Mouse (Mus musculus): ENCODE measurements around the gene Creb3l4.
"Not testable (repeated sequence)": the region's sequence is repeated elsewhere in the genome, so short reads cannot be mapped to it uniquely, and the experiment has no call there.

Creb3l4 gene

GRCm38 (mm10) chr3:90242984-90243775 is at the start of gene Creb3l4:
Gene Creb3l4, minus strand, starts transcription at chr3:90243512.
- DNase-seq (ENCODE audit: extremely low read depth, low read depth): no peak

GRCm38 (mm10) chr3:90292345-90293275 is 49.3 kb upstream of the Creb3l4 start, which contains the start of gene Gatad2b:
Gene Gatad2b, plus strand, starts transcription at chr3:90293178.
- DNase-seq (ENCODE audit: extremely low read depth, low read depth): peak; percentile 100

GRCm38 (mm10) chr3:90291982-90292344 is 48.7 kb upstream of the Creb3l4 start:
- DNase-seq (ENCODE audit: extremely low read depth, low read depth): no peak

- DNase-seq (ENCODE audit: extremely low read depth, low read depth): no peak
Observed at GRCm38 (mm10) chr3:90290602-90291001, 47.3 kb upstream of the Creb3l4 start.

- not testable (repeated sequence) for DNase-seq (ENCODE audit: extremely low read depth, low read depth)
Observed at GRCm38 (mm10) chr3:90289403-90289802, 46.1 kb upstream of the Creb3l4 start.

- DNase-seq (ENCODE audit: extremely low read depth, low read depth): no peak
Observed at GRCm38 (mm10) chr3:90284150-90284549, 40.8 kb upstream of the Creb3l4 start.

- no peak for DNase-seq (ENCODE audit: extremely low read depth, low read depth)
Observed at GRCm38 (mm10) chr3:90280708-90281107, 37.4 kb upstream of the Creb3l4 start.

- DNase-seq (ENCODE audit: extremely low read depth, low read depth): no peak
Observed at GRCm38 (mm10) chr3:90279743-90280142, 36.4 kb upstream of the Creb3l4 start.

GRCm38 (mm10) chr3:90279216-90279615 is 35.9 kb upstream of the Creb3l4 start:
- DNase-seq (ENCODE audit: extremely low read depth, low read depth): no peak

- no peak for DNase-seq (ENCODE audit: extremely low read depth, low read depth)
Observed at GRCm38 (mm10) chr3:90278211-90278610, 34.9 kb upstream of the Creb3l4 start.

GRCm38 (mm10) chr3:90277793-90278192 is 34.5 kb upstream of the Creb3l4 start:
- no peak for DNase-seq (ENCODE audit: extremely low read depth, low read depth)

- DNase-seq (ENCODE audit: extremely low read depth, low read depth): no peak
Observed at GRCm38 (mm10) chr3:90276858-90277257, 33.5 kb upstream of the Creb3l4 start.

- DNase-seq (ENCODE audit: extremely low read depth, low read depth): no peak
Observed at GRCm38 (mm10) chr3:90275286-90275685, 32.0 kb upstream of the Creb3l4 start.

GRCm38 (mm10) chr3:90273855-90274254 is 30.5 kb upstream of the Creb3l4 start:
- DNase-seq (ENCODE audit: extremely low read depth, low read depth): no peak

GRCm38 (mm10) chr3:90272170-90272569 is 28.9 kb upstream of the Creb3l4 start:
- no peak for DNase-seq (ENCODE audit: extremely low read depth, low read depth)

GRCm38 (mm10) chr3:90270784-90271183 is 27.5 kb upstream of the Creb3l4 start:
- DNase-seq (ENCODE audit: extremely low read depth, low read depth): no peak

- DNase-seq (ENCODE audit: extremely low read depth, low read depth): no peak
Observed at GRCm38 (mm10) chr3:90268971-90269370, 25.7 kb upstream of the Creb3l4 start.

GRCm38 (mm10) chr3:90268190-90268589 is 24.9 kb upstream of the Creb3l4 start:
- no peak for DNase-seq (ENCODE audit: extremely low read depth, low read depth)

GRCm38 (mm10) chr3:90266901-90267775 is 23.8 kb upstream of the Creb3l4 start:
- no peak for DNase-seq (ENCODE audit: extremely low read depth, low read depth)

GRCm38 (mm10) chr3:90265932-90266741 is 22.8 kb upstream of the Creb3l4 start:
- peak; percentile 91 for DNase-seq (ENCODE audit: extremely low read depth, low read depth)

All from MEL-GATA-1-ER (cell line).